Mouse (Mus musculus): Measurements from ENCODE around the gene Caln1. TPM values are rescaled to one million over a fixed set of nuclear protein-coding genes. Genes with fewer than 3 reads are reported as not detected.

Gene Caln1
- total and polyA plus RNA-seq, 2 experiments from 2014 or later, result 46.4 to 50.2 TPM

GRCm38 (mm10) chr5:130510516-130510915 is 141.3 kb downstream of the Caln1 start:
- WGBS, result 91% methylated on average over 2 of the region's 2 CpGs
- no peak for TF ChIP-seq CTCF (IDR thresholded peaks at IDR 0.05)
- Histone ChIP-seq H3K27me3 (ENCODE audit: insufficient read depth, low read length) (no peaks in the 10 kb centered on the region), H3K4me2 (ENCODE audit: low read depth, low read length, poor library complexity, severe bottlenecking) (no peak overlapping the region), H3K4me1 (ENCODE audit: insufficient read depth, low read length) (no peaks in the 10 kb centered on the region), H3K9ac (replicated peaks; ENCODE audit: low read length, poor library complexity, severe bottlenecking) (no peak overlapping the region), H3K9me3 (ENCODE audit: low read length) (no peaks in the 10 kb centered on the region), H3K27ac (ENCODE audit: low read depth, low read length) (no peak overlapping the region), H3K4me3 (ENCODE audit: low read depth, low read length) (no peak overlapping the region), H3K36me3 (ENCODE audit: insufficient read depth, low read length) (no peaks in the 10 kb centered on the region)
- ATAC-seq (ENCODE audit: low FRiP score) (no peak), DNase-seq (ENCODE audit: low spot score) (no peak)

- Histone ChIP-seq H3K36me3 (ENCODE audit: insufficient read depth, low read length) (no peaks in the 10 kb centered on the region), H3K9me3 (ENCODE audit: low read length) (no peaks in the 10 kb centered on the region), H3K27ac (ENCODE audit: low read depth, low read length) (no peak overlapping the region), H3K9ac (replicated peaks; ENCODE audit: low read length, poor library complexity, severe bottlenecking) (no peak overlapping the region), H3K4me1 (ENCODE audit: insufficient read depth, low read length) (no peaks in the 10 kb centered on the region), H3K4me2 (ENCODE audit: low read depth, low read length, poor library complexity, severe bottlenecking) (no peak overlapping the region), H3K27me3 (ENCODE audit: insufficient read depth, low read length) (no peaks in the 10 kb centered on the region), H3K4me3 (ENCODE audit: low read depth, low read length) (no peak overlapping the region)
- TF ChIP-seq CTCF (IDR thresholded peaks at IDR 0.05), result peak; percentile 12; the same call in 1 of the 2 replicates
- ATAC-seq (ENCODE audit: low FRiP score), result no peak
- 86% methylated on average over 6 of the region's 6 CpGs for WGBS
- no peak for DNase-seq (ENCODE audit: low spot score)
Observed at GRCm38 (mm10) chr5:130515395-130515794, 146.1 kb downstream of the Caln1 start.

- H3K27ac ChIP-seq (ENCODE audit: low read depth, low read length), result no peak overlapping the region
- no peak overlapping the region for H3K4me3 ChIP-seq (ENCODE audit: low read depth, low read length)
- no peak for DNase-seq (ENCODE audit: low spot score)
- H3K36me3 ChIP-seq (ENCODE audit: insufficient read depth, low read length), result no peaks in the 10 kb centered on the region
- 66% methylated on average over 2 of the region's 2 CpGs for WGBS
- no peak overlapping the region for H3K9ac ChIP-seq (replicated peaks; ENCODE audit: low read length, poor library complexity, severe bottlenecking)
- peak; percentile 62 for TF ChIP-seq CTCF (IDR thresholded peaks at IDR 0.05)
- no peaks in the 10 kb centered on the region for H3K4me1 ChIP-seq (ENCODE audit: insufficient read depth, low read length)
- no peak overlapping the region for H3K4me2 ChIP-seq (ENCODE audit: low read depth, low read length, poor library complexity, severe bottlenecking)
- no peak for ATAC-seq (ENCODE audit: low FRiP score)
- H3K9me3 ChIP-seq (ENCODE audit: low read length), result no peaks in the 10 kb centered on the region
- H3K27me3 ChIP-seq (ENCODE audit: insufficient read depth, low read length), result no peaks in the 10 kb centered on the region
Observed at GRCm38 (mm10) chr5:130520527-130520926, 151.3 kb downstream of the Caln1 start.

GRCm38 (mm10) chr5:130527416-130527815 is 158.2 kb downstream of the Caln1 start:
- Histone ChIP-seq H3K9me3 (ENCODE audit: low read length) (no peaks in the 10 kb centered on the region), H3K4me2 (ENCODE audit: low read depth, low read length, poor library complexity, severe bottlenecking) (no peak overlapping the region)

GRCm38 (mm10) chr5:130547496-130547895 is 178.2 kb downstream of the Caln1 start:
- H3K9me3 ChIP-seq (ENCODE audit: low read length), result no peaks in the 10 kb centered on the region
- H3K36me3 ChIP-seq (ENCODE audit: insufficient read depth, low read length), result no peaks in the 10 kb centered on the region
- no peak for TF ChIP-seq CTCF (IDR thresholded peaks at IDR 0.05)
- no peak for ATAC-seq (ENCODE audit: low FRiP score)
- H3K9ac ChIP-seq (replicated peaks; ENCODE audit: low read length, poor library complexity, severe bottlenecking), result no peak overlapping the region
- DNase-seq (ENCODE audit: low spot score), result no peak
- no peak overlapping the region for H3K27ac ChIP-seq (ENCODE audit: low read depth, low read length)
- H3K4me3 ChIP-seq (ENCODE audit: low read depth, low read length), result no peak overlapping the region
- 0 out of 2 replicates have a peak, but pooled peaks cover 2% of the 10 kb centered on the region for H3K4me1 ChIP-seq (ENCODE audit: insufficient read depth, low read length)
- WGBS, result 92% methylated on average over 5 of the region's 5 CpGs
- H3K4me2 ChIP-seq (ENCODE audit: low read depth, low read length, poor library complexity, severe bottlenecking), result no peak overlapping the region
- no peaks in the 10 kb centered on the region for H3K27me3 ChIP-seq (ENCODE audit: insufficient read depth, low read length)

More at GRCm38 (mm10) chr5:130527416-130527815, 158.2 kb downstream of the Caln1 start:
- 82% methylated on average over 2 of the region's 2 CpGs for WGBS
- ATAC-seq (ENCODE audit: low FRiP score) (no peak), DNase-seq (ENCODE audit: low spot score) (no peak)
- Histone ChIP-seq H3K4me3 (ENCODE audit: low read depth, low read length) (no peak overlapping the region), H3K36me3 (ENCODE audit: insufficient read depth, low read length) (no peaks in the 10 kb centered on the region), H3K27ac (ENCODE audit: low read depth, low read length) (no peak overlapping the region), H3K4me1 (ENCODE audit: insufficient read depth, low read length) (no peaks in the 10 kb centered on the region), H3K9ac (replicated peaks; ENCODE audit: low read length, poor library complexity, severe bottlenecking) (no peak overlapping the region), H3K27me3 (ENCODE audit: insufficient read depth, low read length) (no peaks in the 10 kb centered on the region)
- TF ChIP-seq CTCF (IDR thresholded peaks at IDR 0.05), result no peak

GRCm38 (mm10) chr5:130553916-130554315 is 184.7 kb downstream of the Caln1 start:
- Histone ChIP-seq H3K4me1 (ENCODE audit: insufficient read depth, low read length) (0 out of 2 replicates have a peak, but pooled peaks cover 2% of the 10 kb centered on the region), H3K9me3 (ENCODE audit: low read length) (no peaks in the 10 kb centered on the region), H3K27me3 (ENCODE audit: insufficient read depth, low read length) (no peaks in the 10 kb centered on the region), H3K27ac (ENCODE audit: low read depth, low read length) (no peak overlapping the region), H3K4me3 (ENCODE audit: low read depth, low read length) (no peak overlapping the region), H3K9ac (replicated peaks; ENCODE audit: low read length, poor library complexity, severe bottlenecking) (no peak overlapping the region), H3K4me2 (ENCODE audit: low read depth, low read length, poor library complexity, severe bottlenecking) (no peak overlapping the region), H3K36me3 (ENCODE audit: insufficient read depth, low read length) (no peaks in the 10 kb centered on the region)
- WGBS, result 61% methylated on average over 4 of the region's 4 CpGs
- TF ChIP-seq CTCF (IDR thresholded peaks at IDR 0.05), result no peak
- no peak for ATAC-seq (ENCODE audit: low FRiP score)
- DNase-seq (ENCODE audit: low spot score), result no peak
